Mouse (Mus musculus) frontal cortex, postnatal 25 days (tissue): ENCODE data around the gene Sat2.

Experiments used
- DNase-seq, 2 experiments: peaks; one replicate each; pipeline ENCODE4 v3.0.0; 2022; ENCODE audit warnings: low spot score in 2 of 2

Sat2 gene

GRCm38 (mm10) chr11:69670786-69671725 lies 49.2 kb downstream of the Sat2 start:
- DNase-seq = peak; percentile 74 to 79

- DNase-seq = no peak
Observed at GRCm38 (mm10) chr11:69671726-69672124, 49.9 kb downstream of the Sat2 start.

- DNase-seq = peak; percentile 100
Observed at GRCm38 (mm10) chr11:69672211-69672706, 50.4 kb downstream of the Sat2 start, which contains the start of gene Eif4a1. TSS of gene Eif4a1 (minus strand) at chr11:69672423.
